Mouse (Mus musculus) brown adipose tissue, adult 24 weeks (tissue): Measurements from ENCODE around the gene Flt4. TPM values are rescaled to one million over a fixed set of nuclear protein-coding genes. Genes with fewer than 3 reads are reported as not detected.

ENCODE experiments used
- polyA plus RNA-seq: library from polyadenylated mRNA; stranded (reverse); fragments of >200 nt; gene quantifications from 2 replicates; pipeline ENCODE4 v1.2.4, GENCODE M21; 2012; ENCODE audit not compliant: missing spikeins, insufficient read depth, insufficient read length

The Flt4 gene
- polyA plus RNA-seq, 1 experiment, result 2.1 TPM

Other genes starting within 250 kb of the Flt4 start
- not detected in 2 replicates for gene Olfr1389, start 186.2 kb upstream of the Flt4 start, polyA plus RNA-seq
- gene Olfr1388, start 172.6 kb upstream of the Flt4 start, polyA plus RNA-seq, result not detected in 2 replicates
- not detected in 2 replicates for gene Olfr1387, start 153.9 kb upstream of the Flt4 start, polyA plus RNA-seq
- gene Olfr1386, start 144.2 kb upstream of the Flt4 start, polyA plus RNA-seq, result not detected in 2 replicates
- not detected in 2 replicates for gene Olfr1385, start 120.2 kb upstream of the Flt4 start, polyA plus RNA-seq
- not detected in 2 replicates for gene Olfr1384, start 102.5 kb upstream of the Flt4 start, polyA plus RNA-seq
- not detected in 2 replicates for gene Olfr1383, start 89.6 kb upstream of the Flt4 start, polyA plus RNA-seq
- not detected in 2 replicates for gene Olfr1382, start 81.0 kb upstream of the Flt4 start, polyA plus RNA-seq
- not detected in 2 replicates for gene Olfr1381, start 65.8 kb upstream of the Flt4 start, polyA plus RNA-seq
- gene Olfr1380, start 52.4 kb upstream of the Flt4 start, polyA plus RNA-seq, result not detected in 2 replicates
- gene Scgb3a1, start 54.3 kb downstream of the Flt4 start, polyA plus RNA-seq, result not detected in 2 replicates
- 9.9 and 10.8 TPM in 2 replicates for gene Cnot6, start 103.5 kb downstream of the Flt4 start, polyA plus RNA-seq
- 6.9 and 14.4 TPM in 2 replicates for gene Gfpt2, start 184.9 kb downstream of the Flt4 start, polyA plus RNA-seq
- 37.6 and 42.6 TPM in 2 replicates for gene Mapk9, start 237.5 kb downstream of the Flt4 start, polyA plus RNA-seq